Mouse (Mus musculus): ENCODE data around the gene Plekha6.

The Plekha6 gene

GRCm38 (mm10) chr1:133146014-133147009, 17.7 kb upstream of the Plekha6 start:
- DNase-seq (ENCODE audit: low read depth, low spot score): no peak

DNA sequence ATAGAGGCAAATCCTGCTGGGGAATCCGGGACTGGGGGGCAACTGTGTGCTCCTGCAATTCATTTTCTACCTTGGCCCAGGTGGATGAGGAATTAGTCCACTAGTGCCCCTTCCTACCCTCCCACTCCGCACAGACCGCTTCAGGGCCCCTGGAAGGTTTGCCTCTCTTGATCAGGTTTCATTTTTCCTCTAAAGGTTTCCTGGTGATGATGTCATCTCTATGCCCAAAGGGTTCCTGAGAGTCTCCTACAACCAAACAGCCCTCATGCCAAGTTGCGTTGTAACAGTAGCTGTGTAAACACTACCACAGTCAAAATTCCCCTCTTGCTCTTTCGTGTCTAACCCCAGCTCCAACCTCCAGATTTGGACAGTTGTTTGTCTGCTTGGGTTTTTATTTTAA, 16.7 kb upstream of the Plekha6 start:
- DNase-seq (ENCODE audit: low read depth, low spot score): no peak

DNA sequence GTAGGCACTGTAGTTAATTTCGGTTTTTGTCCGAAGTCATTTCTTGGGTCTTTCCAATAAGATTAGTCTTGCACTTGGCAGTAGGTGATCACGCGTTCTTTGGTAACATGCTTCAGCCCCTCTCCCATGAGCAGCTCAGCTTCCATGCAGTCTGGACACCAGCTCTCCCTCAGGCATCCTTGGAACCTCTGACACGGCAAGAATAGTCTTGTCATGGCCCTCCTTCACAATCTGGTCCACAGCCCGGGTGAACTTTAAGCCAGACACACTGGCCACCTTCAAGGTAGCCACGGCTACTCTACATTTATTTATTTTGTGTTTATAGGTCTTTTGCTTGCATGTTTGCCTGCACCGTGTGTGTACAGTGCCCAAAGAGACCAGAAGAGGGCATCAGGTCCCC, 15.9 kb upstream of the Plekha6 start:
- no peak for DNase-seq (ENCODE audit: low read depth, low spot score)

DNA sequence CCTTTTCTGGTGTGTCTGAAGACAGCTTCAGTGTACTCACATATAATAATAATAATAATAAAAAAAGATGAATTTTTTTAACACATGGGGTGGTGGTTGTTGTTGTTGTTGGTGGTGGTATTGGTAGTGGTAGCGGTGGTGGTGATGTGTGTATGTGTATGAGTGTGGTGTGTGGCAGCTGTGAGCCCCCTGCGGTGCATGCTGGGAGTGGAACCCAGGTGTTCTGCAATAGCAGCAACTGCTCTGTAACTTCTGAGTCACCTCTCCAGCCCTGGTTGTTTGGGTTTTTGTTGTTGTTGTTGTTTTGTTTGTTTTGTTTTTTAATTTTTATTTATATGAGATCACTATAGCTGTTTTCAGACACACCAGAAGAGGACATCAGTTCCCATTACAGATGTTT, 13.5 kb upstream of the Plekha6 start:
- DNase-seq (ENCODE audit: low read depth, low spot score): no peak

GRCm38 (mm10) chr1:133152213-133152612, 11.8 kb upstream of the Plekha6 start:
- no peak for DNase-seq (ENCODE audit: low read depth, low spot score)

DNA sequence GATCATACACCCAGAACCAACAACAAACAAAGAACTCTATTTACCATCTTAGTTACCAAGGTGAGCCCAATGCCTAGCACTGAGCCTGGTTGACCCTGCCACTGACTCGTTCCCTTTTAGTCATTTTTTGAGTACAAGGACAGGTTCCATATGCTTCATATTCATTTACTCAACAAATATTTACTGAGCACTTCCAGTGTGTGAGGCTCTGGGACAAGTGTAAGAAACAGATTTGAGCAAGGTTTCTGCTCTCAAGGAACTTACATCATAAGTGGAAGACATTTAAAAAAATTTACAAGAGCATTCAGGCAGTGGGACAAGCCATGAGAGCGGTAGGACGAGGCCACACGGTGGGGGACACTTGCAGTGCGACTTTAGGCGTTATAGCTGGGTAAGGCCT, 8.7 kb upstream of the Plekha6 start:
- DNase-seq (ENCODE audit: low read depth, low spot score): no peak

DNA sequence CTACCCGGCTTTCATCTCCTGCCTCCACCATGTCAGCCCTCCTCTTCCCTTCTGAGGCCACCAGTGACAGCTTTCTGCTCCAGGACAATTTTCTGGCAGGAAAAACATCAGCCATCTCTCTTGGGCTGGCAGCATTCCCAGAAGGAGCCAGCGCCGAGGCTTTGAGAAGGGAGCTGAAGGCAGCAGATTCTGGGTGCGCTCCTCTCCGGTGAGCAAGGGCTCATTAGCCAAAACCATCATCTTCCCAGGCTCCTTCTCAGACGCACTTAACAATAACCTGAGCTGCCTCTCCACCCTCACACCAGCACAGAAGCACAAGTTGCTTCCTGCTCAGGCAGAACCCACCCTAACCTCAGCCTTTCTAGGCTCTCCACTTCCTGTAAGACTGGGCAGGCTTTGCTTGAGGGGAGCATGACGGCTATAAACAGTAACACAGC, 4.9 kb upstream of the Plekha6 start:
- no peak for DNase-seq (ENCODE audit: low read depth, low spot score)

DNA sequence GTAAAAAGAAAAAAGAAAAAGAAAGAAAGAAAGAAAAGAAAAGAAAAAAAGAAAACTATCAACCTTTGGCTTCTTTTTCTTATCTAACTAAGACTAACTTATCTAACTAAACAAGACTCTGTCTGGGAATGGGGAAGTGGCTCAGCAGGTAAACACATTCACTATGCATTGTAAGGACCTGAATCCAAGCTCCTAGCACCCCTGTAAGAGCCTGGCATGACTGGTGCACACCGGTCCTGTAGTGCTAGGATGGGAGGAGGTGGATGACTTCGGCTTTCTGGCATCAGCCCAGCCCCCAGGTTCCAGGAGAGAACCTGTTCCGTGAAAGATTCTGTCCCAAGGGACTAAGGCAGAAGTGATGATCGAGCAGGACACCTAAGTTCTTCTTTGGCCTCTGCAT, 2.5 kb upstream of the Plekha6 start:
- DNase-seq (ENCODE audit: low read depth, low spot score): no peak

GRCm38 (mm10) chr1:133162046-133162445, 2.0 kb upstream of the Plekha6 start:
- DNase-seq (ENCODE audit: low read depth, low spot score): no peak

DNA sequence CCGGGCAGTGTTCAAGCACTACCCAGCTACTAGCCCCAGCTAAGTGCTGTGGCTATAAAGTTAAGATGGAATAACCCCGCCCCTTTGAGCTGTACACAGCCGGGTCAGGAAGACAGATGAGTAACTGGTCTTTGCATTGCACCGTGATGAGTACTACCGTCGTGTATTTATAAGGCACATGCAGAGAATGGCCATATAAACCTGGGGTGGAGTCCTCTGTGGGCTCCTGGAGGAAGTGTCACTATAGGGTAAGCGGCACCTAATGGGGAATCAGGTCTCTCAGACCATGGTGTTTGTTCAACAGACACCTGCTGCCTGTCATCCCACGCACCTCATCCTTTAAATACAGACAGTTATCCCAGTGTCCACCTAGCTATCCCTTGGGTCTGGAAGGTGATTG, 1.0 kb upstream of the Plekha6 start:
- DNase-seq (ENCODE audit: low read depth, low spot score): no peak

GRCm38 (mm10) chr1:133164591-133165011, 591 bp downstream of the Plekha6 start:
- no peak for DNase-seq (ENCODE audit: low read depth, low spot score)

DNA sequence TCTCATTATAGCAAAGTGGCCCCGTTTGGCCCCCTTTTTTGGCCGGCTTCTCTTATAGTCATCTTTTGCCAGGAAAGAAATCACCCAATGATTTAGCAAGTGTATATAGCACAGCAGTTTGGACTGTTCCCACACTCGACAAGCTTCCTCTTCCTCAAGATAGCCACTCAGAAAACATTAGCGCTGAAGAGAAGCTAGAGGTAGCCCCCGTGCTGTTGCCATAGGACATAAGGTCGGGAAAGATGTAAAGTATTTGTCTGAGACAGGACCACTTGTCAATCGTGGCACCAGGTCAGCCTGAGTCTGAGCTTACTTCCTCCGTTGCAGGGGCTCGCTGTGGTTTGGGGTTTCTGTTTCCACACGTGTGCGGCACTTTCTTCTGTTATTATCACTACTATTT, 1.1 kb downstream of the Plekha6 start:
- no peak for DNase-seq (ENCODE audit: low read depth, low spot score)

- no peak for DNase-seq (ENCODE audit: low read depth, low spot score)
Observed at GRCm38 (mm10) chr1:133168318-133169060, 4.5 kb downstream of the Plekha6 start.

- DNase-seq (ENCODE audit: low read depth, low spot score): no peak
Observed at GRCm38 (mm10) chr1:133170196-133170595, 6.2 kb downstream of the Plekha6 start.

DNA sequence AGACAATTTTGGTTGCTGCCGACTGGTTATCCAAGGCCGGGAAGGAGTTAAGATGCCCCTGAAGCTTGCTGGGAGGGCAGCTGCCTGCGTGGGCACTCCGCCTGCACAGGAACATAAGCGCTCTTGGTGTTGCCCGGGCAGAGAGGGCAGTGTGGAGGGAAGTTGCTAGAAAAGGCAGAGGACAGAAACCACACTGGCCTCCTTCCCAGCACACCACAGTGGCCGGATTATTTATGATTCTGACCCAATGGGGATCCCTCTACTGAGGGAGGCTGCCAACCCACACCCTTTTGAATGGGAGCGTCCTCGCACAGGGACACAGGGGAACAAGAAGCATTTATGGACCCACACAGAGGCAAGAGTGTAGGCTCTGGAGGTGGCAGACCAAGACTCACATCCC, 7.3 kb downstream of the Plekha6 start:
- no peak for DNase-seq (ENCODE audit: low read depth, low spot score)

GRCm38 (mm10) chr1:133175150-133175549, 11.1 kb downstream of the Plekha6 start:
- no peak for DNase-seq (ENCODE audit: low read depth, low spot score)

DNA sequence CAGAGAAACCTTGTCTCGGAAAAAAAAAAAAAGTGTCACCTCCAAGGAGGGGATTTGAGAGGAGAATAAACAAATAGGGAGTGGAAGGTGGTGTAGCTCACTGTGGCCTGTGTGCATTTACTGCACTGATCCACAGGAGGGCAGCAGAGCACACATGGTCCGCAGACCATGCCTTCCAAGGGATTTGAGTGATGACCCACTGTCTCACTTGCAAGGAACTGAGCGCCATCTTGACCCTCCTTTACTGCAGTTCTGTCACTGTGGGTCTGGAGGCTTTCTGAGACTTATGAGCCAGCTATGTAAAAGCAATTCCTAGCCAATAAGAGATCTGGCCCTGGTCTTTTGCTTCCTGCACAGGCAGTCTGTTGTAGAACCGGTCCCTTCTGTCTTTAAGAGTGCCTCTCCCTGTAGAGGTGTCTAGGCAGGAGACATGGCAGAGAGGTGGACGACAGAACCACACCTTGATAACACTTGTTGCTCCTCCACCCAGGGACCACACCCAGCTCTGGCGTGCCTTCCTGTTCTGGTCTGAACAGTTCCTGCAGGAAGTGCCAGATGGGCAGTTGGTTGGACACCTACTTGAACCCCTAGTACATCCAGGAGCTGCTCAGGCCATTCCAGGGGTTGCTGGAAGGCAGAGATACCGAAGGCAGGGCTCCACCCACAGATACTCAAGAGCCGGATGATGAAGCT, 13.6 kb downstream of the Plekha6 start:
- DNase-seq (ENCODE audit: low read depth, low spot score): no peak

DNA sequence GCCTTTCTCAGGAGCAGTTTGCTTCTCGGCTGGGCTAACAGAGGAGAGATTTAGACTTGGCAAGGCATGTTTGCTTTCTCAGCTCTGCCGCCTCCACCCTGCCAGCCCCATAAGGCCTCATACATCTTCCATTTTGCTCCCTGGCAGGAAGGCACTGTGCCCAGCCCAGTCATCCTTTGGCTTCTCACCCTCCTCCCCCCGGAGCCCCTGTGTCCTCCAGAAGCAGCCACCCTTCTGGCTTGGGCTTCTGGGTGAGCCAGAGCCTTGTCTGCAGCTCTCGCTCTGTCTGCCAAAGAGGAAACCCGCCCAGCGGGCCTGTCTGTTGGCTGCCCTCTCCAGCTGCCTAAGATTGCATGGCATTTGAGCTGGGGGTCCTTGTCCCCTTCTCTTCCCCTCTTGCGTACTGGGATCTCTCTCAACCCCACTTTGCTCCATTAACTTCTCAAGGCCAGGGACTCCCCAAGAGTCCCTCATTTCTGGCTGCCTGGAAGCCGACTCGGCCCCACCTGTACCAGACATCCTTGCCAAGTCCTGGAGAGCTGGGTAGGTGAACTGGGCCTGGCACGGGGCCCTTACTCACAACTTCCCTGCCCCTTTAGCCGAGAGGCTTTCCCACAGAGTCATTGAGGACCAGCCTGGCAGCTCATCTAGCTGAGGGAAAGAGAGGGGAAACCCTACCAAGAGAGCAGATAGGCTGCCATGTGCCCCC, 14.9 kb downstream of the Plekha6 start:
- no peak for DNase-seq (ENCODE audit: low read depth, low spot score)

DNA sequence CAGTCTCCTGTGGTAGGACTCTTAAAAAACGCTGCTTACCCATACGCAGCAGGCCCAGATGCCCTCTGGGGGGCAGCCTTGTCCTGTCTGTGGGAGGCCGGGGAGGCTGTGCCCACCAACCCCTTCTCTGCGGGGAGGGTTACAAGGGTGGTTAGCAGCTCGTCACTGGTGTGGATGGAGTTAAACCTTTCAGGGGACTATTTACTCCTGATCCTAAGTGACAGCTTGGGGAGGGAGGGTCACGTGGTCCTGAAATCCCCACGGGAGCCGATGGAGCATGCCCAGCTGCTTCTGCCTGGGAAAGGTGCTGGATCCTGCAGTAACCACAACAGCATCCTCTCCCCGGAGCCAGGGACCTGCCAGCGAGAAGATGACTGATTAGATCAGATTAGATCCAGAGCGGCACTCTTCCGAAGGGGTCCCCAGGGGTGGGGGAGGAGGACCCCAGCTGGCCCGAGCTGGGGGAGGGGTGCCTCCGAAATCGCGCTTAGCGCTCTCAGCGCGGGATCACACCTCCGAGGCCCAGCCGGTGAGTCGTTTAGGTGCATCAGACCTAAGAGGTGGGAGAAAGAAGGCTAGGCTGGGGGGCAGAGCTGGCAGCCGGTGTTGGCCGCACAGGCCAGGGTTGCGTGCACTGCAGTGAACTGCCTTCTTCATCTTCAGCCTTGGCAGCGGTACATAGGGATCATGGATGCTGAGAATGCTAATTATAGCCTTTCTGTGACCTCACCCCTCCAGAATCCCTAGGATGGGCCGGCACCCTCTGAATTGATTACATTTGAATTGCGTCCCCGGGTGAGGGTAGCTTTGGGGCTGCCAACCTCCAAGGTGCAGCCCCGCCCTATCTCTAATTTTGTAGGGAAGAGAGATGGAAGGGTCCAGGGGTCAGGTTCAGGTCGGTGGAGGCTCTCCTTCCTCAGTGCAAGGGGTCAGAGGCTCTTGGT, 17.3 kb downstream of the Plekha6 start:
- no peak for DNase-seq (ENCODE audit: low read depth, low spot score)

DNA sequence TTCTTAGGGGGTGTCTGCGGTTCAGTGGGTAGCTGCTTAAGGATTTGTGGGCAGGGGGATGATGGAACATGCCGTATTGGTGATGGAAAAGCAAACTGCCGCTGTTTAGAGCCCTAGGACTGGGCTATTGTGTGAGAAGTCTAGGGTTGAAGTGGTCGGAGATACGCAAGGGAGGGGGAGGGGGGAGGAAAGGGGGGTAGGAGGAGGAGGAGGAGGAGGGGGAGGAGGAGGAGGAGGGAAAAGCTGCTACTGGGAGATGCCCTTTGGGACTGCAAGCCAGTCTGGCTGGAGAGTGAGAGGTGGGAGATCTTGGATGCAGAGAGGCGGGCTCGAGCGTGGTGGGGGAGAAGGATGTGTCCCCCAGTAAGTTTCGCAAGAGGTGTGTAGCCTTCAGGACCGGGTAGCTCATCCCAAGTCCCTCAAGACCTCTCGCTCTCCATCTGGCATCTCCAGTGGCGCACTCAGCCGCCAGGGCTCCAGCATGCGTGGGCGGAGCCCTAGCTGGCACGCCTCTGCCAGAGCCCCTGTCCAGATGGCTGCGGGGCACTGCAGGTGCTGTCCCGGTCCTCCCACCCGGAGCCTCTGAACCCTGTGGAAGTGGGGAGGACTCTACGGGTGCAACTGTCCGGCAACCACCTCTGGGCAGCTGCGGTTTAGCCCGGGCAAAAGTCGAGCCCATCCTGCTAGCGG, 18.2 kb downstream of the Plekha6 start:
- no peak for DNase-seq (ENCODE audit: low read depth, low spot score)
